Mouse (Mus musculus) monocyte, adult 5-6 weeks (primary cell): Measurements from ENCODE around the gene 2900026A02Rik. TPM values are rescaled to one million over a fixed set of nuclear protein-coding genes. Genes with fewer than 3 reads are reported as not detected.

Source experiments
- ATAC-seq: fragments of 153-309, 156-312 bp; replicated peaks from 2 replicates; pipeline ENCODE4 v1.8.0; 2017; ENCODE audit warnings: mild to moderate bottlenecking; ENCODE audit not compliant: low TSS enrichment, insufficient number of reproducible peaks, severe bottlenecking, poor library complexity, low FRiP score
- total RNA-seq: library from RNA; stranded (forward); fragments of 200-1000, 200-491, 200-594 nt; gene quantifications from 3 replicates; pipeline ENCODE4 v1.2.3, GENCODE M21; 2017

The 2900026A02Rik gene
- total RNA-seq, 1 experiment from 2014 or later, result 3.7 TPM

- ATAC-seq, result no peak
These were observed 40.3 kb downstream of the 2900026A02Rik start for GRCm38 (mm10) chr5:113180755-113181154.

DNA sequence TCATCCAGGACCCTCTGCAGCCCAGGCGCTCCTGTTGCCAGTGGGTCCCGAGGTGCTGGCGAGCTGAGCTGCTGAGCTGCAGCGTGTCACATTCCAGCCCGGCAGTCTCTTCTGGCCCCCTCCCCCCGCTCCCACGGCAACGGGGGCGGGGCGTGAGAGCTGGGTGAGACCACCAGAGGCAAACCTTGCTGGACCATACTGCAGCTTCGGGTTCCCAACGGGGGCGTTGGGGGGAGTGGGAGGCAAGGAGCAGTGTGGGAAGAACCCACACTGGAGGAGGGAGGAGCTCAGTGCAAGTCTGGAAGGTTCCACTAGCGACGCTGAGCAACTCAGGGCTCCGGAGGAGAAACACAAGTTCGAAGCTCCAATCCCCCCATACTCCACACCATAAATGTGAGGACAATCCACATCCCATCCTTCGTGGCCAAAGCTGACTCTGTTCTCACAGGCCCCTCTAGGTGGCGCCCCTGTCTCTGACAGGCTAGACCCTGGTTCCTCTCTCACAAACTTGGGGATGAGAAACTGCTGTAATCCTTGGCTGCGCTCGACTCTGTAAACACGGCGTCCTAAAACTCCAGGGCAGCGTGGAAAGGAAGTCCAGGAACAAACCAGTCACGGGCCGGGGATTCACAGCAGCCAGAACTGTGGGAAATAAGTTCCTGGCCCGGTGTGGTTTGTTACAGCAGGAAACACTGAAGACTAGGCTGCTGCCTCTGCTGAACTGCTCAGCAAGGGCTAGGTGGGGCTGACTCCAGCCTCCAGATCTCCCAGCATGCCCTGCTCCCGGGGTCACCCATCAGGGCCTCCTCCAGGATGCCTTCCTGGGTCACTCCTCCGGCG, 41.0 kb downstream of the 2900026A02Rik start:
- ATAC-seq, result peak; percentile 55

DNA sequence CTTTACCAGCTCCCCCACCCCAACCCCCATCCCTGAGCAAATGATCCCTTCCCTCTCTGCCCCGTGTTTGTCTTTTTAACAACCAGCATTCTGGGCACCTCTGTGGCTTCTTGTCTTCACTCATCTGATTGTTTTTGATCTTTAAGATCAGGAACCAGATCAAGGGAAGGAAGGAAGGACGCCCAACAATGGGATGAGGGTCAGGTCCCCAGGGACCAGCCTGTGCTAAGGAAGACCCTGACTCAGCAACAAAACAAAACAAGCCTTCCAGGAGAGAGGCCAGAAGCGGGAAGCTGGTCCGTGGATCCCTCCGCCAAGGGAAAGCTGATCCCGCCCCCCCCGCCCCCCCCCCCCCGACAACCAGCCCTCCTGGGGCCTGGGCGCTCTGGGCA, 41.6 kb downstream of the 2900026A02Rik start:
- ATAC-seq, result no peak

GRCm38 (mm10) chr5:113175976-113176375, 45.1 kb downstream of the 2900026A02Rik start:
- ATAC-seq, result no peak

DNA sequence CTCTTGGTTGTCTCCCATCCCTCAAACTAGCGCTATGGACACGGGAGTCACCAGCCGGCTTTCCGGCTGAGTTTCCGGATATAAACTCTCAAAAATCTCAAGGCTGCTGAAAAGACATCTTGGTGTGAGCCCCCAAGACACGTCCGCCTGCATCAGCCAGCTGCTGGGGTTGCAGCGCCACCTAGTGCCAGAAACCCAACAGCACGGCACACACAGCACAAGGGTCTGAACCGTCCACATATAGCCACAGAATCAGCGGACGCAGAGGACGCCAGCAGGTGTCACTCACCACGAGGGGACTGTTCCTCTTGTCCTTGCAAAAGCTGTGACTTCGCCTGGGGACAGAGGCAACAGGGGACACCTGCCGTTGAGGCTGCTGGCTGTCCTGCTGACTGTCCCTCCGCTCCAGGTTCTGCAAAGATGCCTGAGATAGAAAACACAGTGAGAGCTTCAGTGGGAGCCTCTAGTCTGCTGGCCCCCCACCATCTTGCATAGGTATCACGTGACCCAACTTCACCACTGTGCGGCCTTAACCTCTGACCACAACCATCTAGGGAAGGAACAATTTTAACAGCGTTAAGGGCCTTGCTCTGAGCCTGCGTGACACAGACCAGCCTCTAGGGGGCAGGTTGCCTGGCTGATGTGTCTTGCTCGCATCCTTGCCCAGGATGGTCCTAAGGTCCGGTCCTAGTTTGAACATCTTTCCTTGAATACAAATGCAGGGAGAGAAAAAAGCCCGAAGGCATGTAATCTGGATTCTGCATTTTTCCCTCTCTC, 45.9 kb downstream of the 2900026A02Rik start:
- 0 out of 2 replicates have a peak, but pooled peaks have one; percentile 18 for ATAC-seq

DNA sequence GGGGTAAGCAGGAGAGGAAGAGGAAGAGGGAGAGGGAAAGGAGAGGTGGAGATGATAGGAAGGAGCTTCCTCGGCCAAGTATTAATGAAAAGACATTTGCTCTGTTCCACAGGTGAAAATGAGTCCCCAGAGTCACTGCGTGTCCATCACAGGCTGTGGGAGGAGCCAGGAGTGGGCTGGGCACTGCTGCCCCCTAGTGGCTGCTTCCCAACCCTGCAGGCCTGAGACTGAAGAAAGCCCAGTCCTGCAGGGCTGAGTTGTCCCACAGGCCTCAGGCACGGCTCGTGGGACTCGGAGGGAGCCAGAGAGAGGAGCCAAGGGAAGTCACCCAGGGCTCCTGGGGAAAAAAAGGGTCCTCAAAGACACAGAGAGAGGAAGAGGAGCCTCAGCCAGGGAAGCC, 47.7 kb downstream of the 2900026A02Rik start:
- peak; percentile 86 for ATAC-seq

GRCm38 (mm10) chr5:113171968-113172578, 49.0 kb downstream of the 2900026A02Rik start:
- no peak for ATAC-seq

- ATAC-seq, result no peak
These were observed 50.8 kb downstream of the 2900026A02Rik start for GRCm38 (mm10) chr5:113170064-113170754.

DNA sequence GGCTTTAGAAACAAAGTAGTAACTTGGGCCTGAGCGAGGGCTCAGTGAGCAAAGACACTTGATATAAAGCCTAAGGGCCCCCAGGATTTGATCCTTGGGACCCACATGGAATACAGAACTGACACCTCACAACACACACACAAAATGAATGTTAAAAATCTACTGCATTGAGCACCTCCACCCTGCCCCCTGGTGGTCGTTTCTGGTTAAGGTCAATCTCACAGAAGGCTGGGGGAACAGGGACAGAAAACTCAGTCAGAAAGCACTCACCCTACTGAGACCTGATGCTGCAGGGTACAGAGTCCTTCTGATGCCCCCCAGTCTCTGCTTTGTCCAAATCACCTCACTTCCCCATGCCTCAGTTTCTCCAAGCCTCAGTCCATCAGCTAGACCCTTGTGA, 53.3 kb downstream of the 2900026A02Rik start:
- ATAC-seq, result no peak

DNA sequence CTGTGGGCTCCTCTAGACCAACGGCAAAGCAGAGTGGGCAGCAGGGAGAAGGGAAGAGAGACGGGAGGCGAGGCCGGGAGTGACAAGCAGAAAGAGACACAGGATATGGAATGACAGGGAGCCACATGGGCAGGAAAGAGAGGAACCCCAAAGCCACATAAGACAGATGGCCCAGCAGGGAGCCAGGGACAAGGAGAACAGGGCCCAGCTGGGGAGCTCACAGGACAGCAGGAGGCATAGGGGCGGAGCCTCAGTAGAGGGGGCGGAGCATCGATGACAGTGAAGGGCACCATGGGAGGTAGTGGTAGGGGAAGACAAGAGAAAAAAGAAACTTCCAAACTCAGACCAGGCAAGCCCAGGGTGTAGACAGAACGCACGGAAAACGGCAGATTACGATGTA, 55.6 kb downstream of the 2900026A02Rik start:
- no peak for ATAC-seq

DNA sequence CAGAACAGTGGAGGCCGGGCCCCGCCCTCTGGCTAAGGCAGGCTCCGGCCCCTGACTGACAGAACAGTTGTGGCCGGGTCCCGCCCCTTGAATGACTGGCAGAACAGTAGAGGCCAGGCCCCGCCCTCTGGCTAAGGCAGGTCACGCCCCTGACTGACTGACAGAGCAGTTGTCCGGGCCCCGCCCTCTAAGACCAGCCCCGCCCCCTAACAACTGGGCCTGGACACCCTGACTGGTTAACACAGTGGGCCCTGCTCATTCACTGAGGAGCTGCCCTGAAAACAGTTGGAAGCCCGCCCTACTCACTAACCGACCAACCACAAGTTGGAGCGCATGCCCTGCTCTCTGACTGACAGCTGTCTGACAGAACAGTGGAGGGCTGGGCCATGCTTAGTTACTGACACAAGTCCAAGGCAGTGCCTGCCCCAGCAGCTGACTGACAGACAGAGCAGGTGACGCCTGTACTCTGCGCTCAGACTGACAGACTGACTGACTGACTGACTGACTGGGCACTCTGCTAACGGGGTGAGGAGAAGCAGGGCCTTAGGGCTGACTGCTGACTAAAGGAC, 56.1 kb downstream of the 2900026A02Rik start:
- peak; percentile 36 for ATAC-seq

- no peak for ATAC-seq
These were observed 56.6 kb downstream of the 2900026A02Rik start for GRCm38 (mm10) chr5:113164448-113164847.

- ATAC-seq, result no peak
These were observed 57.9 kb downstream of the 2900026A02Rik start for GRCm38 (mm10) chr5:113163116-113163515.

DNA sequence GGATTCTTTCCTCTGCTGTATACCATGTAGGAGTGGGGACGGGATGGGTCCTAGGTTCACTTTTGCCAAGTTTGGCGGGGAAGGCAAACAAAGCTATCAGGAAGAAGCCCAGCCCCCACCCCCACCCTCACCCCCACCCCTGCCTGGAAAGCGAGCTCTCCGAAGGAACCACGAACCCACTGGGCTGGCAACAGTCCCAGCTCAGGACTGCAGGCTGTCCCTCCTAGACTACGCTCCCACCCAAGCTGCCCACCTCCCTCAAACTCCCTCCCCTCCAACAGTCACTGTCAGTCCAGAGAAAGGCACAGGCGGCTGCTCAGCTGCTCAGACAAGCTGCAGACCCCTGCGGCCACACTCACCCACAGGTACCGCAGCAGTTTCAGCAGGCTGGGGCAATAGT, 58.3 kb downstream of the 2900026A02Rik start:
- no peak for ATAC-seq

DNA sequence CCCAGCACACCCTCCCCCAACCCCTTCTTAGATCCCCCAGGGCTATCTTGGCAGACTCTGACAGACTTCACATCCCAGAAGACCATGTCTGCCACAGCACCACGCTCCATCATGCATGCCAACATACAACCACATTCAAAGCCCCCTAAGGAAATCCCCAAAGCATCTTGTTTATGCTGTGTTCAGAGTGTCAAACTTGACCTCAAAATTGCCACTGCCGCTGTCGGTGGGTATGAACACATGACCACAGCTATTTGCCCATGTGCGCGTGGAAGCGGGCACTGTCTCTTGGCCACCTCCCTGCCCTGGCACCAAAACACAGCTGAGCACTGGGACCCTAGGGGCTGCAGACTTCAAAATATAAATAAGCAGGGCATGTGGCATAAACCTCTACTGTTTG, 59.5 kb downstream of the 2900026A02Rik start:
- no peak for ATAC-seq

GRCm38 (mm10) chr5:113160320-113160719, 60.7 kb downstream of the 2900026A02Rik start:
- ATAC-seq, result no peak

- ATAC-seq, result no peak
These were observed 62.2 kb downstream of the 2900026A02Rik start for GRCm38 (mm10) chr5:113158759-113159355.

DNA sequence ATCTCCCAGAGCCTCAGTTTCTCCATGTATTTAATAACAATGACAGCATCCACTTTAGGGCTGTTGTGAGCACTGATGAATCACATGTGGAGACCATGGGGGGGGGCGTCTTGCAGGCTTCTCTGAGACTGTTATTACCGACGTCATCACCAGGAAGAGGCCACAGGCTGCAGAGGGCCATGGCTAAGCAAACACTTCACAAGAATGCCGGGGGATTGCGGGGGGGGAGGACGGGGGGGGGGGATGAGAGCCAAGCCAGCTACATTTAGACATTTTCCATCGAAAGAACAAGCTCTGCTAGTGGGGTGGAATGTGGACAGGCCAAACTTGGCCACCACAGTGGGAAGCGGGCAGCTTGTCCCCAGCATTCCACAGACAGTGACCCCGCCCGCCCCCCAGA, 63.4 kb downstream of the 2900026A02Rik start:
- no peak for ATAC-seq
